Mouse (Mus musculus): ENCODE results near the gene Adora1. TPM values are rescaled to one million over a fixed set of nuclear protein-coding genes. Genes with fewer than 3 reads are reported as not detected.
A peak's percentile ranks its signal among the peaks of the same experiment; 100 is the strongest.

Adora1 gene
- polyA plus RNA-seq, 1 experiment from 2014 or later = 15.7 TPM

- no peaks in the 10 kb centered on the region for H3K36me3 ChIP-seq
- H3K4me3 ChIP-seq = no peak overlapping the region
- H3K27ac ChIP-seq (replicated peaks) = no peak overlapping the region
- no peaks in the 10 kb centered on the region for H3K27me3 ChIP-seq
- no peak overlapping the region for H3K9ac ChIP-seq (replicated peaks)
- H3K9me3 ChIP-seq = no peaks in the 10 kb centered on the region
- H3K4me2 ChIP-seq (replicated peaks) = no peak overlapping the region
- peaks cover 9% of the 10 kb centered on the region for H3K4me1 ChIP-seq
- ATAC-seq (replicated peaks) = no peak
- WGBS = 40% methylated on average over 6 of the region's 6 CpGs
Observed at GRCm38 (mm10) chr1:134210179-134210755, 25.0 kb downstream of the Adora1 start.

DNA sequence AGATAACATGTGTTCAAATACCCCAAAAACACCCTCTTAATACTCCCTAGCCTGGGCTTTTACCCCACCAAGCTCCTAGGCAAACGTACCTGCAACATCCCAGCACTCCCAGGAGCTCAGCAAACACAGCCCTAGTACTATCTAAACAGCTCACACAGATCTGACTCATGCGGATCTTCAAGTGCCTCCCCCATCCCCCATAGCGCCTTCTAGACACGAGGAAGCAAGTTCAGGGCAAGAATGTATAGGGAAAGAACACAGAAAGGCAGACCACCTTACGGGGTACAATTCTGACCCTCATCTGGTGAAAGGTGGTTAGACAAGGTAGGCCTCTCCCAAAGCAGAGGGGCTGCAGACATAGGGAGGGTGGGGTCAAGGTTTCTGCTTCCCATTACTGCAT is 29.1 kb downstream of the Adora1 start:
- 63% methylated on average over 5 of the region's 5 CpGs for WGBS
- Histone ChIP-seq H3K27ac (replicated peaks) (no peak overlapping the region), H3K9ac (replicated peaks) (no peak overlapping the region), H3K36me3 (no peaks in the 10 kb centered on the region), H3K4me2 (replicated peaks) (no peak overlapping the region), H3K4me1 (peaks cover 12% of the 10 kb centered on the region), H3K4me3 (no peak overlapping the region), H3K27me3 (no peaks in the 10 kb centered on the region), H3K9me3 (no peaks in the 10 kb centered on the region)
- no peak for ATAC-seq (replicated peaks)

- Histone ChIP-seq H3K9me3 (no peaks in the 10 kb centered on the region), H3K4me2 (replicated peaks) (no peak overlapping the region), H3K27ac (replicated peaks) (peak overlapping the region; percentile 29), H3K4me1 (peaks cover 12% of the 10 kb centered on the region), H3K27me3 (no peaks in the 10 kb centered on the region), H3K9ac (replicated peaks) (no peak overlapping the region), H3K4me3 (no peak overlapping the region), H3K36me3 (no peaks in the 10 kb centered on the region)
- 62% methylated on average over 9 of the region's 9 CpGs for WGBS
- ATAC-seq (replicated peaks) = no peak; the same call in 1 of the 2 replicates
Observed at GRCm38 (mm10) chr1:134205296-134206018, 29.8 kb downstream of the Adora1 start.

GRCm38 (mm10) chr1:134204230-134204629 is 31.0 kb downstream of the Adora1 start:
- Histone ChIP-seq H3K9ac (replicated peaks) (no peak overlapping the region), H3K4me1 (peaks cover 12% of the 10 kb centered on the region), H3K9me3 (no peaks in the 10 kb centered on the region), H3K36me3 (no peaks in the 10 kb centered on the region), H3K4me2 (replicated peaks) (no peak overlapping the region), H3K4me3 (no peak overlapping the region), H3K27me3 (no peaks in the 10 kb centered on the region), H3K27ac (replicated peaks) (peak overlapping the region; percentile 48)
- ATAC-seq (replicated peaks) = 0 out of 2 replicates have a peak, but pooled peaks have one; percentile 18
- 70% methylated on average over 13 of the region's 13 CpGs for WGBS

- H3K4me1 ChIP-seq = peaks cover 12% of the 10 kb centered on the region
- 35% methylated on average over 3 of the region's 3 CpGs for WGBS
- H3K27ac ChIP-seq (replicated peaks) = no peak overlapping the region
- H3K9me3 ChIP-seq = no peaks in the 10 kb centered on the region
- no peak overlapping the region for H3K9ac ChIP-seq (replicated peaks)
- ATAC-seq (replicated peaks) = no peak
- H3K4me3 ChIP-seq = no peak overlapping the region
- H3K4me2 ChIP-seq (replicated peaks) = no peak overlapping the region
- no peaks in the 10 kb centered on the region for H3K36me3 ChIP-seq
- no peaks in the 10 kb centered on the region for H3K27me3 ChIP-seq
Observed at GRCm38 (mm10) chr1:134201751-134202420, 33.3 kb downstream of the Adora1 start.

DNA sequence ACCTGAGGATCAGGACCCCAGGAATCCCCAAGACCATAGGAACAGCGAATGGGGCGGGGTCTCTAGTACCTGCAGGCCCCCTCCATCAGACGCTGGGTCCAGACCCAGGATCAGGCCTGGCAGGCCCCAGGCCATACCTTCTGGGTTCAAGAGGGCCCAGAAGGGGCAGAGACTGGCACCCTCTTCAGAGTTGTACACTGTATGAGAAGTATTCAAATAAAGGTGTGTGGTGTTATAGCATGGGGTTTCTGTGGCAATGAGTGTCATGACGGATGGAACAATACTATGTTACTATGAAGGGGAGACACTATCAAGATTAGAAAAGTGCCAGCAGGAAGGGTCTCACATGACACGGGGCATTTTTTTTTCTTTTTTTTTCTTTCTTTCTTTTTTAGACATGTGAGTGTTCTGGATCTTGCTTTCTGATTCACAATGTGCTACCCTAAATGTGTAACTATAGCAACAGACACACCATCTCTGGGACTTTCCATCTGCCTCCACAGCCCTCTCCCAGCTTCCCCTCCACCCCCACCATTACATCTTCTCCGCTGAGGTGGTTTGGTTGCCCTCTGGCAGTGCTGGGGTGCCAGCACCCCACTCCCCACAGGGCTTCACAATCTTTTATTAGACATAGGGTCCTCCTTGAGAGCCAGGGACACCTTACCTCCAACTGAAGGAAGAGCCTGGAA is 34.1 kb downstream of the Adora1 start:
- H3K9me3 ChIP-seq = no peaks in the 10 kb centered on the region
- H3K36me3 ChIP-seq = no peaks in the 10 kb centered on the region
- no peak overlapping the region for H3K9ac ChIP-seq (replicated peaks)
- no peak overlapping the region for H3K4me3 ChIP-seq
- H3K4me1 ChIP-seq = peaks cover 12% of the 10 kb centered on the region
- H3K27me3 ChIP-seq = no peaks in the 10 kb centered on the region
- 83% methylated on average over 6 of the region's 6 CpGs for WGBS
- no peak for ATAC-seq (replicated peaks)
- H3K4me2 ChIP-seq (replicated peaks) = no peak overlapping the region
- H3K27ac ChIP-seq (replicated peaks) = no peak overlapping the region

DNA sequence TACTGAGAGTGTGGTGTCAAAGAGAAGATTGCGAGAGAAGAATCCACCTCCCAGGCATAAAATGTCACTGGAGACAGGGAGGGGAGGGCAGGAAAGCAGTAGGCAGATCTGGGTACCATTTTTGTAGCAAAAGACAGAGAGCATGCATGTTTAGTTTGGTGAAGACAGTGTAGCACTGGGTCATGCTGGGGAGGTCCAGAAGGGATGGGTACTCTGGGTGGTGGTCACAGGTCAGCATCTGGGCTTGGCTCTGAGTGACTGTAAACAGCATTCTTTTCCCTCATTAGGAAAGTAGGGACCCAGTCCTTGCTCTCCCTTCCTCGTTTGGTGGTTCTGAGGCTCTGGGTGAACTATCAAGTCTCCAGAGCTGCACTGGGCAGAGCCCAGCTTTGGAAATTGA is 34.8 kb downstream of the Adora1 start:
- Histone ChIP-seq H3K36me3 (no peaks in the 10 kb centered on the region), H3K9me3 (no peaks in the 10 kb centered on the region), H3K4me1 (peaks cover 17% of the 10 kb centered on the region), H3K4me3 (no peak overlapping the region), H3K27ac (replicated peaks) (no peak overlapping the region), H3K4me2 (replicated peaks) (no peak overlapping the region), H3K27me3 (no peaks in the 10 kb centered on the region), H3K9ac (replicated peaks) (no peak overlapping the region)
- ATAC-seq (replicated peaks) = no peak
- 68% methylated on average over 2 of the region's 2 CpGs for WGBS

DNA sequence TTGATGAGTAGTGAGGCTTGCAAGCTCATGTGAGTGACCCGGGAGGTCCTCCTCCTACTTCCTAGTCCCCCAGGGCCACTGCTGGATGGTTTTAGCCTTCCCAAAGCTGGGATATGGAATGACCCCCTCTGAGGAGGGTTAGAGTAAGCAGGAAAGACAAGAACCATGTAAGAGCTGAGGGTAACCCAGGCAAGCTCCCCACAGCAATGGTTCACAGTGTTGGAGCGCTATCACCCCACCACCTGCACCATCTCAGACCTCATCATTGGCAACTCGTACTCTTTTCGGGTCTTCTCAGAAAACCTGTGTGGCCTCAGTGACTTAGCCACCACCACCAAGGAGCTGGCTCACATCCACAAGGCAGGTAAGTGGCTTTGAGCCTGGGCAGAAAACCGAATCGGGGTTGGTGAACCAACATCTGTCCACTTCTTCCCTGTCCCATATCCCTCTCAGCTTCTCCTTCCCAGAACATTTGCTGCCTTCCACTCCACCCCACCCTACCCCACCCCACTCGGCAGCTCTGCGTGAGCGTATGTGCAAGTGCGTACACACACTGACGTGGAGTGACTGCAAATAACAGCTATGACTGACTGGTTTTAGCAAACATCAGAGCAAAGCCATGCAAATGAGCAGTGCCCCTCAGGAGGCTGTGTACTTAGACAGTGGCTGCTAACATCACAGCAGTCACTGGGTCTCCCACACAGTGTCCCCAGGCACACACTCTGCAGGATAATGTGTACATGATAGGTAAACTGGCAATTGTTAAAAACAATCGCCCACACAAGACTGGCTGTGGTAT is 36.8 kb downstream of the Adora1 start:
- no peak; the same call in 1 of the 2 replicates for ATAC-seq (replicated peaks)

GRCm38 (mm10) chr1:134197325-134197982 is 37.8 kb downstream of the Adora1 start:
- whole genome bisulfite sequencing = 77% methylated on average over 15 of the region's 15 CpGs

More for the DNA sequence above, 36.8 kb downstream of the Adora1 start:
- Histone ChIP-seq H3K36me3 (no peaks in the 10 kb centered on the region), H3K4me2 (replicated peaks) (no peak overlapping the region), H3K4me3 (no peak overlapping the region), H3K27ac (replicated peaks) (no peak overlapping the region), H3K4me1 (peaks cover 15% of the 10 kb centered on the region), H3K9ac (replicated peaks) (no peak overlapping the region), H3K27me3 (no peaks in the 10 kb centered on the region), H3K9me3 (no peaks in the 10 kb centered on the region)
- WGBS = 72% methylated on average over 12 of the region's 12 CpGs

DNA sequence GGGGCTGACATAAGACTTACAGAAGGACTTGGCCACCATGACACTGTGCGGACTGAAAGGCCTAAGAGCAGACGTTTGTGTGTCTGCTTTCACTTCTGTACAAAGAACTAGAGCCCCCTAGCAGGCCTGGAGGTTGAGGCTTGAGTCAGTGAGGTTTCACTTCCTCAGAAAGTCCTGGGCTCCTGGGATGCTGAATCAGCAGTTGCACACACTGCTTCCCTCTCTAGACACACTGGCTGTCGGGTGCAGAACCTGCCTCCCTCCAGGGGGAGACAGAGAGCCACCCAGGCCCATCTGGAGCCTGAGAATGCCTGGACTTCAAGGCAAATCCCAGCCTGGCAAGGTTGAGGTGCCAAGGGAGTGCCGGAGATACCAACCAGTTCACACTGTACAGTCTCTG is 38.8 kb downstream of the Adora1 start:
- H3K9ac ChIP-seq (replicated peaks) = no peak overlapping the region
- no peak for ATAC-seq (replicated peaks)
- 67% methylated on average over 4 of the region's 4 CpGs for WGBS
- no peak overlapping the region for H3K4me3 ChIP-seq
- no peak overlapping the region for H3K27ac ChIP-seq (replicated peaks)
- no peak overlapping the region for H3K4me2 ChIP-seq (replicated peaks)
- H3K9me3 ChIP-seq = no peaks in the 10 kb centered on the region
- H3K36me3 ChIP-seq = no peaks in the 10 kb centered on the region
- H3K27me3 ChIP-seq = no peaks in the 10 kb centered on the region
- peaks cover 13% of the 10 kb centered on the region for H3K4me1 ChIP-seq

More at GRCm38 (mm10) chr1:134197325-134197982, 37.8 kb downstream of the Adora1 start:
- ATAC-seq (replicated peaks) = no peak
- Histone ChIP-seq H3K4me1 (peaks cover 15% of the 10 kb centered on the region), H3K36me3 (no peaks in the 10 kb centered on the region), H3K27ac (replicated peaks) (no peak overlapping the region), H3K4me2 (replicated peaks) (no peak overlapping the region), H3K27me3 (no peaks in the 10 kb centered on the region), H3K9me3 (no peaks in the 10 kb centered on the region), H3K9ac (replicated peaks) (no peak overlapping the region), H3K4me3 (no peak overlapping the region)

- H3K9me3 ChIP-seq = no peaks in the 10 kb centered on the region
- peak overlapping the region; percentile 21; the same call in 1 of the 2 replicates for H3K27ac ChIP-seq (replicated peaks)
- no peak overlapping the region for H3K9ac ChIP-seq (replicated peaks)
- no peak overlapping the region for H3K4me3 ChIP-seq
- no peak overlapping the region for H3K4me2 ChIP-seq (replicated peaks)
- 45% methylated on average over 4 of the region's 4 CpGs for WGBS
- H3K27me3 ChIP-seq = no peaks in the 10 kb centered on the region
- ATAC-seq (replicated peaks) = no peak
- peaks cover 11% of the 10 kb centered on the region for H3K4me1 ChIP-seq
- H3K36me3 ChIP-seq = no peaks in the 10 kb centered on the region
Observed at GRCm38 (mm10) chr1:134195979-134196378, 39.3 kb downstream of the Adora1 start.

All from forebrain, embryonic 15.5 days (tissue).